Mouse (Mus musculus) liver, embryonic 11.5 days (tissue): ENCODE data around the gene Foxo3. TPM values are rescaled to one million over a fixed set of nuclear protein-coding genes. Genes with fewer than 3 reads are reported as not detected.

Experiments
- ATAC-seq: fragments of 200-750 bp; cut with Nextera tagmentation; replicated peaks from 2 replicates; pipeline ENCODE4 v1.8.0; 2017; ENCODE audit warnings: moderate number of reproducible peaks, mild to moderate bottlenecking, moderate TSS enrichment, moderate library complexity; ENCODE audit not compliant: low FRiP score
- DNase-seq: peaks from one replicate; pipeline ENCODE4 v3.0.0-alpha.2; 2017; ENCODE audit warnings: low spot score
- H3K27ac ChIP-seq: fragments of 300-500 bp; sonication (generic); 2 replicates; pipeline ENCODE4 v1.5.1; 2014; ENCODE audit warnings: mild to moderate bottlenecking, low read depth, low read length, control low read depth
- H3K27me3 ChIP-seq: fragments of 300-500 bp; sonication (generic); replicated peaks from 2 replicates; pipeline ENCODE4 v1.6.1; 2014; ENCODE audit warnings: low read length, mixed read lengths; ENCODE audit not compliant: control insufficient read depth, insufficient read depth
- H3K36me3 ChIP-seq: fragments of 300-500 bp; sonication (generic); 2 replicates; pipeline ENCODE4 v1.6.1; 2014; ENCODE audit warnings: mild to moderate bottlenecking, low read length, moderate library complexity, mixed read lengths; ENCODE audit not compliant: control insufficient read depth, insufficient read depth
- H3K4me1 ChIP-seq: fragments of 300-500 bp; sonication (generic); replicated peaks from 2 replicates; pipeline ENCODE4 v1.6.1; 2014; ENCODE audit warnings: low read length, mixed read lengths; ENCODE audit not compliant: control insufficient read depth, insufficient read depth
- H3K4me2 ChIP-seq: fragments of 300-500 bp; sonication (generic); 2 replicates; pipeline ENCODE4 v1.6.1; 2014; ENCODE audit warnings: mild to moderate bottlenecking, control low read depth, moderate library complexity
- H3K4me3 ChIP-seq: fragments of 300-500 bp; sonication (generic); 2 replicates; pipeline ENCODE4 v1.5.1; 2014; ENCODE audit warnings: low read depth, low read length, control low read depth
- H3K9ac ChIP-seq: fragments of 300-500 bp; sonication (generic); 2 replicates; pipeline ENCODE4 v1.6.1; 2014; ENCODE audit warnings: low read depth, low read length, control low read depth
- H3K9me3 ChIP-seq: fragments of 300-500 bp; sonication (generic); 2 replicates; pipeline ENCODE4 v1.6.1; 2016; ENCODE audit warnings: low read length, inconsistent platforms, mixed read lengths; ENCODE audit not compliant: control insufficient read depth
- WGBS: fragments of 180-500 bp; shearing (Covaris S2); extraction: QIAGEN DNeasy Blood & Tissue Kit; methylation state at CpG from one replicate; pipeline ENCODE4 v1.1.7; 2014; 5-methylcytosine and 5-hydroxymethylcytosine counted together
- polyA plus RNA-seq: library from polyadenylated mRNA; unstranded; fragments of >200 nt; fragmentation: Nextera tagmentation; extraction: Ambion mirVana; gene quantifications from 2 replicates; pipeline ENCODE4 v1.2.1, GENCODE M21; 2014

Gene Foxo3
- polyA plus RNA-seq, 1 experiment from 2014 or later, result 12.3 TPM

- no peak overlapping the region for H3K4me2 ChIP-seq
- H3K27ac ChIP-seq, result peak overlapping the region; percentile 32; the same call in 1 of the 2 replicates
- DNase-seq (no peak), ATAC-seq (no peak)
- H3K4me1 ChIP-seq, result peaks cover 76% of the 10 kb centered on the region
- no peaks in the 10 kb centered on the region for H3K27me3 ChIP-seq
- H3K9ac ChIP-seq, result peak overlapping the region; percentile 40; the same call in 1 of the 2 replicates
- no peak overlapping the region for H3K4me3 ChIP-seq
- H3K9me3 ChIP-seq, result no peaks in the 10 kb centered on the region
- WGBS, result 54% methylated on average over 7 of the region's 7 CpGs
- H3K36me3 ChIP-seq, result no peaks in the 10 kb centered on the region; the same call in 1 of the 2 replicates
Observed at GRCm38 (mm10) chr10:42251203-42251602, 25.4 kb downstream of the Foxo3 start.

GRCm38 (mm10) chr10:42249965-42250364 is 26.6 kb downstream of the Foxo3 start:
- no peak overlapping the region for H3K9ac ChIP-seq
- H3K9me3 ChIP-seq, result no peaks in the 10 kb centered on the region
- H3K27me3 ChIP-seq, result no peaks in the 10 kb centered on the region
- 63% methylated on average over 2 of the region's 2 CpGs for WGBS
- peaks cover 87% of the 10 kb centered on the region for H3K4me1 ChIP-seq
- ATAC-seq (no peak), DNase-seq (no peak)
- H3K36me3 ChIP-seq, result no peaks in the 10 kb centered on the region; the same call in 1 of the 2 replicates
- H3K4me3 ChIP-seq, result no peak overlapping the region
- H3K4me2 ChIP-seq, result peak overlapping the region; percentile 13
- H3K27ac ChIP-seq, result peak overlapping the region; percentile 32; the same call in 1 of the 2 replicates

GRCm38 (mm10) chr10:42248644-42249043 is 27.9 kb downstream of the Foxo3 start:
- Histone ChIP-seq H3K27ac (peak overlapping the region; percentile 95), H3K4me3 (no peak overlapping the region), H3K27me3 (no peaks in the 10 kb centered on the region), H3K36me3 (no peaks in the 10 kb centered on the region; the same call in 1 of the 2 replicates), H3K4me2 (peak overlapping the region; percentile 62), H3K9me3 (no peaks in the 10 kb centered on the region), H3K4me1 (peaks cover 90% of the 10 kb centered on the region), H3K9ac (no peak overlapping the region; the same call in none of the 2 replicates)
- DNase-seq (no peak), ATAC-seq (no peak)
- WGBS, result 64% methylated on average over 5 of the region's 5 CpGs

- ATAC-seq (no peak), DNase-seq (no peak)
- 56% methylated on average over 4 of the region's 4 CpGs for WGBS
- peaks cover 91% of the 10 kb centered on the region for H3K4me1 ChIP-seq
- peak overlapping the region; percentile 61 for H3K9ac ChIP-seq
- peak overlapping the region; percentile 62 for H3K4me2 ChIP-seq
- no peaks in the 10 kb centered on the region for H3K27me3 ChIP-seq
- H3K27ac ChIP-seq, result peak overlapping the region; percentile 95
- H3K36me3 ChIP-seq, result no peaks in the 10 kb centered on the region; the same call in 1 of the 2 replicates
- H3K4me3 ChIP-seq, result no peak overlapping the region
- no peaks in the 10 kb centered on the region for H3K9me3 ChIP-seq
Observed at GRCm38 (mm10) chr10:42248156-42248555, 28.4 kb downstream of the Foxo3 start.

- DNase-seq (no peak), ATAC-seq (peak; percentile 80)
- 0 out of 2 replicates have a peak overlapping the region, but pooled peaks have one; percentile 7 for H3K4me3 ChIP-seq
- peaks cover 87% of the 10 kb centered on the region for H3K4me1 ChIP-seq
- H3K4me2 ChIP-seq, result peak overlapping the region; percentile 62
- peak overlapping the region; percentile 95 for H3K27ac ChIP-seq
- no peaks in the 10 kb centered on the region; the same call in 1 of the 2 replicates for H3K36me3 ChIP-seq
- H3K9me3 ChIP-seq, result no peaks in the 10 kb centered on the region
- peak overlapping the region; percentile 61 for H3K9ac ChIP-seq
- 35% methylated on average over 11 of the region's 11 CpGs for WGBS
- H3K27me3 ChIP-seq, result no peaks in the 10 kb centered on the region
Observed at GRCm38 (mm10) chr10:42247125-42247816, 29.3 kb downstream of the Foxo3 start.

GRCm38 (mm10) chr10:42246483-42246882 is 30.1 kb downstream of the Foxo3 start:
- peaks cover 85% of the 10 kb centered on the region for H3K4me1 ChIP-seq
- H3K9ac ChIP-seq, result peak overlapping the region; percentile 38; the same call in 1 of the 2 replicates
- H3K4me3 ChIP-seq, result no peak overlapping the region
- peak overlapping the region; percentile 95; the same call in 1 of the 2 replicates for H3K27ac ChIP-seq
- H3K4me2 ChIP-seq, result peak overlapping the region; percentile 62
- no peak for DNase-seq
- ATAC-seq, result no peak
- H3K27me3 ChIP-seq, result no peaks in the 10 kb centered on the region
- WGBS, result 80% methylated on average over 3 of the region's 3 CpGs
- no peaks in the 10 kb centered on the region for H3K9me3 ChIP-seq
- no peaks in the 10 kb centered on the region; the same call in 1 of the 2 replicates for H3K36me3 ChIP-seq

- no peak for ATAC-seq
- no peak for DNase-seq
- peak overlapping the region; percentile 65 for H3K27ac ChIP-seq
- H3K9ac ChIP-seq, result no peak overlapping the region
- no peak overlapping the region for H3K4me3 ChIP-seq
- peaks cover 80% of the 10 kb centered on the region for H3K4me1 ChIP-seq
- 88% methylated on average over 3 of the region's 3 CpGs for WGBS
- no peaks in the 10 kb centered on the region; the same call in 1 of the 2 replicates for H3K36me3 ChIP-seq
- H3K27me3 ChIP-seq, result no peaks in the 10 kb centered on the region
- no peak overlapping the region; the same call in 1 of the 2 replicates for H3K4me2 ChIP-seq
- no peaks in the 10 kb centered on the region for H3K9me3 ChIP-seq
Observed at GRCm38 (mm10) chr10:42245636-42246035, 30.9 kb downstream of the Foxo3 start.

GRCm38 (mm10) chr10:42245256-42245601 is 31.3 kb downstream of the Foxo3 start:
- DNase-seq (no peak), ATAC-seq (no peak)
- Histone ChIP-seq H3K4me1 (peaks cover 76% of the 10 kb centered on the region), H3K36me3 (no peaks in the 10 kb centered on the region; the same call in 1 of the 2 replicates), H3K27ac (peak overlapping the region; percentile 65), H3K27me3 (no peaks in the 10 kb centered on the region), H3K4me3 (no peak overlapping the region), H3K4me2 (peak overlapping the region; percentile 47; the same call in 1 of the 2 replicates), H3K9me3 (no peaks in the 10 kb centered on the region), H3K9ac (no peak overlapping the region; the same call in 1 of the 2 replicates)
- 77% methylated on average over 3 of the region's 3 CpGs for WGBS
